Mouse (Mus musculus) heart, embryonic 13.5 days (tissue): Measurements from ENCODE around the gene Rhof. TPM values are rescaled to one million over a fixed set of nuclear protein-coding genes. Genes with fewer than 3 reads are reported as not detected.
A peak's percentile ranks its signal among the peaks of the same experiment; 100 is the strongest.

ENCODE experiments used
- ATAC-seq: fragments of 200-750 bp; cut with Nextera tagmentation; 2 replicates; pipeline ENCODE4 v1.8.0; 2017; ENCODE audit warnings: moderate TSS enrichment; ENCODE audit not compliant: insufficient number of reproducible peaks, low FRiP score, low TSS enrichment; ENCODE audit errors: extremely low read depth
- H3K27ac ChIP-seq: fragments of 300-500 bp; sonication (generic); replicated peaks from 2 replicates; pipeline ENCODE4 v1.5.1; 2015; ENCODE audit warnings: moderate library complexity, mild to moderate bottlenecking, inconsistent platforms
- H3K27me3 ChIP-seq: fragments of 300-500 bp; sonication (generic); replicated peaks from 2 replicates; pipeline ENCODE4 v1.6.1; 2015; ENCODE audit warnings: mild to moderate bottlenecking, inconsistent platforms
- H3K36me3 ChIP-seq: fragments of 300-500 bp; sonication (generic); 2 replicates; pipeline ENCODE4 v1.6.1; 2015; ENCODE audit warnings: mild to moderate bottlenecking, inconsistent platforms
- H3K4me1 ChIP-seq: fragments of 300-500 bp; sonication (generic); 2 replicates; pipeline ENCODE4 v1.6.1; 2015; ENCODE audit warnings: inconsistent platforms
- H3K4me2 ChIP-seq: fragments of 300-500 bp; sonication (generic); 2 replicates; pipeline ENCODE4 v1.6.1; 2015; ENCODE audit warnings: inconsistent platforms, mild to moderate bottlenecking, moderate library complexity
- H3K4me3 ChIP-seq: fragments of 300-500 bp; sonication (generic); 2 replicates; pipeline ENCODE4 v1.5.1; 2015; ENCODE audit warnings: moderate library complexity, mild to moderate bottlenecking, inconsistent platforms
- H3K9ac ChIP-seq: fragments of 300-500 bp; sonication (generic); 2 replicates; pipeline ENCODE4 v1.6.1; 2015; ENCODE audit warnings: inconsistent platforms, mild to moderate bottlenecking, moderate library complexity
- H3K9me3 ChIP-seq: fragments of 300-500 bp; sonication (generic); 2 replicates; pipeline ENCODE4 v1.6.1; 2016; ENCODE audit warnings: inconsistent platforms
- WGBS: fragments of 180-500 bp; shearing (Covaris S2); methylation state at CpG from one replicate; pipeline ENCODE4 v1.1.7; 2015; ENCODE audit warnings: mixed read lengths; 5-methylcytosine and 5-hydroxymethylcytosine counted together
- polyA plus RNA-seq: library from polyadenylated mRNA; unstranded; fragments of >200 nt; fragmentation: Nextera tagmentation; extraction: Ambion mirVana; gene quantifications from 2 replicates; pipeline ENCODE4 v1.2.1, GENCODE M21; 2015

The Rhof gene
- polyA plus RNA-seq, 1 experiment from 2014 or later = 0.94 TPM

DNA sequence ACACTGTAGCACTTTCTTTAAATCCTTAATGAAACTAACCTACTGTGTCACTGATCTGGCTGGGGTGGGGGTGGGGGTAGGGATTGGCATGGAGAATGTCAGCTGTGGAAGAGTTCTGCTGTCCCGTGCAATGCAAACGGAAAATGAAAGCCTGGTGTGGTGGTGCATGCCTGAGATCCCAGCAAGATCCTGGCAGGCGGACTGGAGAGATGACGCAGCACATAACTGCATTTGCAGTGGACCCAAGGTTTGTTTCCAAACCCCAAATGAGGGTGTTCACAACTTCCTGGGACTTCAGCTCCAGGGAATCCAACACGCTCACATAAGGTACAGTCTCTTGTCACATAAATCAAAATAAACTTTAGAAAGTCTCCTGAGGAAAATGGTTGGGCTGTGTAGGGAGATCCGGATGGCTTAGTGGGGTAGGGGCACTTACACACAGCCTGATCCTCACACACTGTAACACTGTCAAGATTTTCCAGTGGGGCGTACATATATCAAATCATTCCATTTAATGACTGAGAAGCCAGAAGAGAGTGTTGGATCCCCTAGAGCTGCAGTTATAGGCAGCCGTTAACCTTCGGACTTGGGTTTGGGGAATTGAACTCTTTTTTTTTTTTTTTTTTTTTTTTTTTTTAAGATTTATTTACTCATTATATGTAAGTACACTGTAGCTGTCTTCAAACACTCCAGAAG lies 71.6 kb downstream of the Rhof start:
- Histone ChIP-seq H3K4me2 (peak overlapping the region; percentile 64), H3K36me3 (no peaks in the 10 kb centered on the region), H3K4me1 (peaks cover 29% of the 10 kb centered on the region), H3K4me3 (peak overlapping the region; percentile 32), H3K9me3 (no peaks in the 10 kb centered on the region), H3K27me3 (no peaks in the 10 kb centered on the region), H3K27ac (peak overlapping the region; percentile 92), H3K9ac (peak overlapping the region; percentile 67)
- 57% methylated on average over 9 of the region's 9 CpGs for WGBS
- ATAC-seq = no peak

DNA sequence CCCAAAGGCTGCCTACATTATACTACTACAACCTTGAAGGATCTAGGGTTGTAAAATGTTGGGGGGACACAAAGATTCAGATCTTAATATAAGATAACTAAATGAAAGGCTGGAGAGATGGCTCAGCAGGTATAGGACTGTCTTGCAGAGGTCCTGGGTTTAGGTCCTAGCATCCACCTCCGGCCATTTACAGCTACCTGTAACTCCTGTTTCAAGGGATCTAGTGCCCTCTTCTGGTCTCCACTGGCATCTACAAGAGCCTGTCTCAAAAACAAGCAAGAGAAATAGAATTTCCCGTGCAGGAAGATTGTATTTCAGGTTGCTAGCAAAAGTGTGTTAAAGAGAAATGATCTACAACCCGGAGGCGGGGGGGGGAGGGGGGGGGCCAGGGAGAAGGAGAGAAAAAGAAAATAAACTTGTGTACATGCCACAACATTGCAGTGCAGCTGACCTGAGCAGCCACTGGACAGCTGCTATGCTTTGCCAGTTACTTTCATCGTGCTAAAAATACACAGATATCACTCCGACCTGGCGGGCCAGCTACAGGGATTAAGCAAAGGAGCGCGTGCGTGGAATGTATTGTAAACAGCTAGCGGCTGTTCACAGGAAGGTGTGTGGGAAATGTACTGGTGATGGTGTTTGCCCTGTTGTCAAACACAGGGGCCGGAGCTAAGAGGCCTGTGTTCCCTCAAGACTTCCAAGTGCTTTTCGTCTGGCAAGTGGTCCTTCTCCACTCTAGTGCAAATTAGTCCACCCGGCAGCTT lies 72.6 kb downstream of the Rhof start:
- Histone ChIP-seq H3K27ac (peak overlapping the region; percentile 92), H3K9me3 (no peaks in the 10 kb centered on the region), H3K4me1 (peaks cover 29% of the 10 kb centered on the region), H3K36me3 (no peaks in the 10 kb centered on the region), H3K4me2 (peak overlapping the region; percentile 64), H3K9ac (peak overlapping the region; percentile 67), H3K27me3 (no peaks in the 10 kb centered on the region), H3K4me3 (peak overlapping the region; percentile 32)
- ATAC-seq = no peak
- WGBS = 9% methylated on average over 14 of the region's 14 CpGs

DNA sequence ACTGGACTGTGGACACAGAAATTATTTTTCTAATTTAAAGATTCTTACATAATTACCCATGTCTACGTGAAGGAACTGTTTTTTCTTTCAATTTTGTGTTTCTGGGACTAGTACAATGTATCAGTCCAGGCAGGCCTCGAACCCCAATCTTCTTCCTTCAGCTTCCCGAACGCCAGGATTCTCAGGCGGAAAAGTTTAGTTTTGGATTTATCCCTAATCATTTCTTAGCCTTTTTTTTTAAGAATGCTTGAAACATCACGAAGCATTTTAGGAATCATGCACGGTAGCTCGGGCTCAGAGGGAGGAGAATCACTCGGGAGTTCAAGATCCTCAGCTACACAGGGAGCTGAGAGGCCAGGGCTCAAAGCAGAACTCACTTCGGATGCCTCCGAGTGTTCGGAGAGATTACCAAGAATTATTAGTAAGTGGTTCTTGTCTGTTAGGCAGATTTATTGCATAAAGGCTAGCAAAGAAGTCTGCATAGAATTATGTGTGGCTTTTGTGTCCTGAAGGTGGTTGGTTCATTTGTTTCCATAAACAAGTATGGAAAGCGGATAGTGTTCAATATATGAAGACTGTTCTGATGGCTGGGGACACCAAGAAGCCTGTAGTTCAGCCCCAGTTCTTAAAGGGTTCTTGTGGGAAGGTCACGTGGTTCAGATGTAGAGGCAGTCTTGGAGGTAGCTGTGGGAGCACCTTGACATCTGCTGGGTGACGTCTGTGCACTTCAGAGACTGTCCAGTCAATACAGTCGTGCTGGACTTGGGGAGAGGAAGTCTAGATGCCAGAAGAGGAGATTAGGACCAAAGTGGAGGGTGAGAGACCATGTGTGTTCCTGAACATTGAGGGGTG lies 74.0 kb downstream of the Rhof start:
- no peaks in the 10 kb centered on the region for H3K27me3 ChIP-seq
- H3K9ac ChIP-seq = peak overlapping the region; percentile 75
- ATAC-seq = no peak
- peaks cover 26% of the 10 kb centered on the region for H3K4me1 ChIP-seq
- WGBS = 35% methylated on average over 16 of the region's 16 CpGs
- H3K27ac ChIP-seq = peak overlapping the region; percentile 74
- no peaks in the 10 kb centered on the region for H3K9me3 ChIP-seq
- peak overlapping the region; percentile 52 for H3K4me3 ChIP-seq
- H3K4me2 ChIP-seq = peak overlapping the region; percentile 67
- H3K36me3 ChIP-seq = no peaks in the 10 kb centered on the region

DNA sequence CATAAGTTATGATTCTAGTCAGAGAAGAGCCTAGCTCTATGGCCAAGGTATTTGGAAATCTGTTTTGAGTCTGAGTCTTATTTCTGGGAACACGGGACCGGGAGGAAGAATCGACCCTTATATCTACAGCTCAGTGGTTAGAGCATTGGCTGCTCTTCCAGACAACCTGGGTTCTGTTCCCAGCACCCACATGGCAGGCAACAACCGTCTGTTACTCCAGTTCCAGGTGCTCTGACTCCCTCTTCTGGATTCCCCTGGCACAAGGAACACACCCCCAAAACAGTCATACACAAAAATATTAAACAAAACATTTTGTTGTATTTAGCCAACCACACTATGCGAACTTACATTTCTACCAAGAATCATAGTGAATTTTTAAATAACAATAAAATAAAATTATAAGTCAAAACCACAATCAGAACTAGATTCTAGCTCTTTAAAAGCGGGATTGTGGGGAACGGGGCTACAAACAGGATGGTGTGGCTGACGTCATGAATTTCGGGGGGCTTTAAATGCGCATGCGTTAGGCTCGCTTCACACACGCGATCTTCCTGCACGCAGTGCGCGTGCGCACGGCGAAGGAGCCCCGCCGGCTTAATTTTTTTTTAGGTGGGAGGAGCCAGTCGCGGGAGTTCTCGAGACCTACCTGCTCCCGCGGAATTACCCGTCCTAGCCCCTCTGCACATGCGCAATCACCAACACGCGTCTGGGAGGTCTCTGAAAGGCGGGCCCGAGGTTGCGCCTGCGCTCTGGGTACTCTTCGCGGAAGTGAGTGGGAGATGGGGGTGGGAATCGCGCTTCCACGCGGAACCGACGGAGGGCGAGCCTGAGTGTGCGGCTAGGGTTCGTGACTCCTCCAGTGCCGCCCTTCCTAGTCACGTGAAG lies 74.9 kb downstream of the Rhof start:
- H3K27ac ChIP-seq = peak overlapping the region; percentile 74
- peak overlapping the region; percentile 67 for H3K4me2 ChIP-seq
- peak overlapping the region; percentile 75 for H3K9ac ChIP-seq
- H3K4me1 ChIP-seq = peaks cover 26% of the 10 kb centered on the region
- peak; percentile 92 for ATAC-seq
- peak overlapping the region; percentile 52 for H3K4me3 ChIP-seq
- no peaks in the 10 kb centered on the region for H3K36me3 ChIP-seq
- no peaks in the 10 kb centered on the region for H3K27me3 ChIP-seq
- no peaks in the 10 kb centered on the region for H3K9me3 ChIP-seq
- WGBS = 8% methylated on average over 48 of the region's 48 CpGs

Other genes starting within 250 kb of the Rhof start
- 26.3 and 28.2 TPM in 2 replicates for gene Kdm2b, start 142.9 kb downstream of the Rhof start, polyA plus RNA-seq
- gene Orai1, start 117.6 kb downstream of the Rhof start, polyA plus RNA-seq = 19.1 TPM in 2 replicates
- gene Morn3, start 85.7 kb downstream of the Rhof start, polyA plus RNA-seq = not detected in 2 replicates
- gene Tmem120b, start 64.3 kb downstream of the Rhof start, polyA plus RNA-seq = 11.8 and 12.9 TPM in 2 replicates
- 6.1 and 6.2 TPM in 2 replicates for gene Setd1b, start 9.5 kb upstream of the Rhof start, polyA plus RNA-seq
- gene Psmd9, start 36.7 kb upstream of the Rhof start, polyA plus RNA-seq = 57.2 and 62.8 TPM in 2 replicates
- 0.37 and 1.5 TPM in 2 replicates for gene Hpd, start 50.0 kb upstream of the Rhof start, polyA plus RNA-seq
- 0.91 and 0.99 TPM in 2 replicates for gene Wdr66, start 119.4 kb upstream of the Rhof start, polyA plus RNA-seq
- gene Bcl7a, start 211.1 kb upstream of the Rhof start, polyA plus RNA-seq = 13.5 and 14.5 TPM in 2 replicates